Mouse (Mus musculus) right cerebral cortex, postnatal 36 days (tissue): ENCODE results near the gene Slco3a1.

Source experiments
- DNase-seq, 2 experiments: peaks; one replicate each; pipeline ENCODE4 v3.0.0; 2022; ENCODE audit warnings: low spot score in 2 of 2, mixed read lengths in 1 of 2

Gene Slco3a1

DNA sequence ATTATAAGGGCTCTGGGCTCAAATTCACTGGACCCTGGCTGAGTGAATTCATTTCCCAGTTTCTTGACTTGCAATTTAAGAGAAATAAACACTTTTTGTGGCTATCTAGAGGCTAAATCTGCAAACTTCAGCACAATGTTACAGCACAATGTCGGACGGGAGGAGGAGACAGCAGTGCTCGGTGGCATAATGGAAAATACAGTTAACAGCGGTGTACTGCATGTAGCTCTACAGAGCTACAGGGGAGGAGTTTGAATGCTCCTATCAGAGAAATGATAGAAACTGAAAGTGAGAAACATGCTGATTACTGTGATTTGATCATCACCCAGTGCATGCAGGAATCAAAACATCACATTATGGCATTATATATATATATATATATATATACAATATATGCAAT lies 68.5 kb downstream of the Slco3a1 start:
- DNase-seq: no peak

DNA sequence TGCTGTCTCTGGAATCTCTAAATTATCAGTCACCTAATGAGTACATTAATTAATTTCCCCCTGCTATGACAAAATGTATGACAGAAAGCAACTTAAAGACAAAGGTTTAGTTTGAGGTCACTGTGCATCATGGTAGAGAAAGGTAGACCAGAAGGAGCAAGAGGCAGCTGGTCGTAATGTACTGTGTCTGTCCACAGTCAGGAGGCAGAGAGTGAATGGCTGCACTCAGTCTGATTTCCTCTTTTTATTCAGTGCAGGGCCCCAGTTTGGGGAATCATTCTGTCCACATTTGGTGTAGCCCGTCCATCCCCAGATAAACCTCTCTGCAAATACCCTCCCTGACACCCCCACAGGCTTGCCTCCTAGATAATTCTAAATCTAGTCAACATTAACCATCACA lies 68.9 kb downstream of the Slco3a1 start:
- DNase-seq: no peak

DNA sequence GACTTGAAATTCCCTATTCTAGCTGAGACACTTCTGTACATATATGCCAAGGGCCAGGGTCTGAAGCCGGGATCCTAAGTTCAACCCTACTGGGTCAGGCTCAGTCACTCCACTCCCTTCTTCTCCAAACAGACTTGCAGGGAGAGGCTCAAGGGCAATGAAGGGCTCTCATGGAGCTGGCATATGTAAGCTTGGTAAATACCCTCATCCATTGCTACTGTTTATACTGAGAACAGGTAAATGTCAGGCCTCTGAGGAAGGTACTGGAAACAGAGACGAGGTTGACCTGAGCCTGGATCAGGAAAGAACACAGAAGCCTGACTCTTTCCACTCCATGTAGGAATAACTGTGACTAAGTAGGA lies 70.6 kb downstream of the Slco3a1 start:
- DNase-seq: no peak

DNA sequence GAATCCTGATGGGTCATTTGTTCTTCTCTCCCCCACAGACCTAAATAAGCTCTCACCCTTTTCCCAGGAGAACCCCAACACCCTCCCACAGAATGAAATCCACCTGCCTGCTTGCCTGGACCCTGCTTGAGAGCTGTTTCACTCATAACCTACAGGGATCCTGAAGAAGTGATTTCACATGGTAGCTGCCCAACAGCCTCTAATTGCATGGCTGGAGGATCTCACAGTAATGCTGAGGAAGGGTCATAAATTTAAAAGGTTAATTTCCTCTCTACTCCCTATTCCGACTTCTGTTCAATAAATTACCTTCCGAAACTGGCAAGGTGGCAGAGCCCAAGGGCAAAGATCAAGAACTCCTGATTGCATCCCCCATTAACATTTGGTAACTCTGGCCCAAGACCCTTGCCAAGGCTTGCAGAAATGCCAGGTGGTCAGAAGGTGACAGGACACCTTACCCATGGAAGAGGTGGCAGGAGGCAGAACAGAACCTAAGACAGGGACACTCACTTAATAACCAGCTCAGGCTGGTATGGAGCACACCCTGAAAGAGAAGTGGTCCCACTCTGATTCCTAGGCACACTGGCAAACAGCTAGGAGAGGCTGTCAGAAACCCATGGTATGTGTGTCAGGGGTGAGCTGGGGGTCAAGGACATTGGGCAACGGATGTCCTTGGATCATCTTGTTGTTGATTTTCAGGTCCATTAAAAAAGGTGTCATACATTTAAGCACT lies 71.1 kb downstream of the Slco3a1 start:
- no peak for DNase-seq

DNA sequence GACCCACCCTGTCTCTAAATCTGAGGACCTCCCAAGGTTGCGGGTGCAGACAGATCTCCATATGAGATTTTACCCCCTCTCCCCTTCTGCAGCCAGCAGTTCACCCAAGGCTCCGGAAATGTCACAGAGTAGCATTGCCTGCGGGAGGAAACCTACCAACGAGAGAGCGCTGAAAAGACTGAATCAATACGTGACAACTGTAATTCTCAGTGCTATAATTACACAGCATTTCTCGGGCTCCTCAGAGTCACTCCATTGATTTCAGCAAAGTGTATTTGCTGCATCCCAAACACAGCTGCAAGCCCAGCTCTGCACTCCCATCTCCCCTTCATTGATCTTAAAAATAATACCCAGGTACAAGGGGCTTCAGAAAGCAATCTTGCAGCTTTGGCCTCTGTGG lies 82.8 kb downstream of the Slco3a1 start:
- DNase-seq: no peak

DNA sequence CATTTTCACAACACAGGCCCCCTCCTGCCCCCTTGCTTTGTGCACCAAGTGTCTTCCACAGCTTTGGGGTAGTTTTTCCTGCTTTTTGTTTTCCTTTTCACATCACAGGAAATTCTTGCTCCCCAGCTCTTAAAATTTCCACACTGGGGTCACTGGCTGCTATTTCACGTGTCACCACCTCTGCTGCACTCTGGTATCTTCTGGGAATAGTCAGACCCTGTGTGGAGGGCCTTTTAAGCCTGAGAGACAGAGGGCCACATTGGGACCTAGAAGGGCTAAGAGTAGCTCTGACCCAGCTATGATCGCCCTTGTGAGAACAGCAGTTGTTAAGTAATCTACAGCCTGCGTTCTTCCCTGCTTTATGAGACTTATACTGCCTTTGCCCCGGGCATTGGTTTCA lies 87.7 kb downstream of the Slco3a1 start:
- no peak for DNase-seq

DNA sequence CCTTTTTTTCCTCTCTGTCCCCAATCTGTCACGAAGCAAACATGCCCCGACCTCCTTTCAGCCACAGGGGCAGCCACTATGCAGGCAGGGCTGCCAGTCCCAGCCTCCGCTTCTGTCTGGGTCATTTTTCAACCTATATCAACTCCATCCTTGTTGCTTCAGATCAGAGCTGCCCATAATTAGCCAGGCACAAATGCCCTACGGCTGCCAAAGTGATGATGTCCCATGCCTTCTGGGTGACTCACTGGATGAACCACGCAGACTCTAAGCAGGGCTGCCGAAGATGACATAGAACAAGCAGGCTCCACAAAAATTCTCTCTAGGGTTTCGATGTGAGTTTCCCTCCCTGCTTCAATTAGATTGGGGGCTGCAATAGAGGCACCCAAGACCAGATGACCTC lies 89.9 kb downstream of the Slco3a1 start:
- DNase-seq: no peak

DNA sequence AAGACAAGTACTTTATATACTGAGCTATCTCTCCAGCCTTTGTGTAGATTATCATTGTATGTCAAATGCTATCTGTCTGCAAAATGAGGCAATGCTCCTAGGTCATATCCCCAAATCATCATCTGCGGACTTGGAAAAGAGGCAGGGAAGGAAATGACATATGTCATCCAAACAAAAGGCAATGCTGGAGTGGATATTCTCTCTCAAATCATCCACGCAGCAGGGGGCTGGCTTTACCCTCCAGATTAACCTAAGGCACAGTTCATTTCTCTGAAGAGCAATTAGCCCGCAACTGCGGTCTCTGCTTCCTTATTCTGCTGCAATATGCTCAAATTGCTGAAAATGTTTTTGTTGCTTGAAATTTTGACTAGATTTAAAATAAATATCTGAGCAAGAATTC lies 92.1 kb downstream of the Slco3a1 start:
- DNase-seq: no peak

DNA sequence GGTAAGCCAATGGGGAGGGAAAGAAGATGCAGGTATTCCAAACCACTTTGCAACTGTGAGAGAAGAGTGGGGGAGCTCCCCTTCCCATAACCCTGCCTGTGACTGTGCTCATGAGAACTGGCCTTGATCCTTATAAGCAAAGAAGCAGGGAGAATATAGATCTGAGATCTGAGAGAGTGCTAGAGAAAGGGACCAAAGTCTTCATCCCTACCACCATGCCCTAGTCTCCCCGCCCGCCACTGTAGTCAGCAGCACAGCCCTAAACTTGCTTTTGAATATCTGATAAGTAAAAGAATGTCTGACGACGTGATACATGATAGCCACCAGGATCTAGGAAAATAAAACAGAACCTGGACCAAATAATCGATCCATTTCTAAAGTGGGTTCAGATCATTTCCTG lies 92.8 kb downstream of the Slco3a1 start:
- DNase-seq: no peak

DNA sequence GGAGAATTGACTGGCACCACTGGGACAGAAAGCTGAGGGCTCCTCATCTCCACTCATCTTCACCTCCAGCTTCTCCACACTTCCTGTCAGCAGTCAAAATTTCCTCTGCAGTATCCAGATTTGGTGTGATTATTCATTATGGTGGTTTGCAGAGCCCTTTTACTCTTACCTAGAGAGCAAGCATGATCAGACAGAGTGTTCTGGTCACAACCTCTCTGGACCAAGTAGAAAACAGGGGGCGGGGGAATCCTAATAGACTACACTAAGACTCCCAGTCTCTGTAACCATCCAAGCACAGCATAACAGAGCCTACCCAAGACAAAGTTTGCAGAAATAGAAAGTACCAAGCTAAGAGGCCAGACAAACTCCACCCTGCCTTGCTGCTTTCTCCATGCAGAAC lies 93.4 kb downstream of the Slco3a1 start:
- DNase-seq: no peak

DNA sequence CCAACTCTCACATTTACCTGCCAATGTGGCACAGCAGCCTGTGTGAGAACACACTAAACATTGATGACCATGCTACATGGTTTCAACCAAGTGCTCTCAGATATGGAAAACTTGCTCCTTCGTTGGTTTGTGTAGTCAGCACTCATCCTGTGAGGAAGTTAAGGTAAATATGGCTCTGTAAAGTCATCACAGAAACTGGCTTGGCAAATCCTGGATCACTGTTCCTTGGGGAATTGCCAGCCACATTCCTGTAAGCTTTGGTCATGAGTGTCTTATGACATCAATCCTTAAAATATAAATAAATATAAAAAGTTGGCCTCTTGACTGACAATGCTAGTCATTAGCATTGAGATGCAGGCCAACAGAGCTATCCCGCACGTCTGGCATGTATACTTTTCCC lies 94.8 kb downstream of the Slco3a1 start:
- DNase-seq: no peak

DNA sequence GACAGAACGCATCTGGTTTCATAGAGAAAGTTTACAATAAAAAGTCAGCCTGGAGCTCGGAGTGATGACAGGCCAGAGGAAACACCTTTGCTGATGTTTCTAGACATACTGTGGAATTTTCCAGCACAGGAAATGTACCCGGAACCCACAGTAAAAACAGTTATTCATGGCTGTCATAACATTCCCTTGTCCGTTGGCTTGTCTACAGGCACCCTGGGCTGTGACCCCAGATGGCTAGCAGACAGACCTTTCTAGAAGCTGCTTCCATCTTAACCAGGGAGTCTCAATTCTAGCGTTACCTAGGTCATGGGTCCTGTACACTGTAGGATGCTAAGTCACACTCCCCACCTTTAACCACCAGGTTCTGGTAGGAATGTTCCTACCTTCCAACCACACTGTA lies 95.3 kb downstream of the Slco3a1 start:
- DNase-seq: no peak

DNA sequence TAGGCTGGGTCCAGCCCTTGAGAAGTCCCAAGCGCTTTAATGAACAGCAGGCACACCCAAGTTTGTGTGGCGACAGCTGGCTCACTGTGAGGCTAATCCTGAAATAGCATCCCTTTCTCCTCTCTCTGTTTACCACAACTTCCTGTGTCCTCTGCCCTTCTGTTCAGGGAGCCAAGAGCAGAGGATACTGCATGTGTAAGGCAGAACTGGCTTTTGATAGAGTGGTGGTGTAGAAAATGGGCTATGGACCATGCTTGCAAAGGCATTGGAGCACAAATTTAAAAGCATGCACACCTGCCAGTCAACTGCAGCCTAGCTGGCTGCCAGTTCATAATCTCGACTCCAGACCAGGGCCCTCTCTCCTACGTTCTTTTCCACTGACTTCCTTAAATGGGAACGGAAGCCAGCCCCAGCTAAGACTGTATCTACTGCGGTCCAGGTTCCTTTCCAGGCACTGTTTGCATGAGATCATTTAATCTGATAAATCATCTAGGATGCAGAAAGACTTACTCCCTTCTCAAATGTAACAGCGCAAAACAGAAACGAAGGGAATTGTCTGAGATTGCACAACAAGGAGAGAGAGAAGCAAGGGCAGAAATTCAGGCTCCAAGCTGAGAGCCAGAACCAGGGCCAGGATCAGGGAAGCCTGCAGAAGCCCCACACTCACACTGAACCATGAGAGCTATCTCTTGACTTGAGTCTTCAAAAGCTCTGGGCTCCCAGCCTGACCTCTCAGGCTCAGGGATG lies 95.9 kb downstream of the Slco3a1 start:
- DNase-seq: no peak

DNA sequence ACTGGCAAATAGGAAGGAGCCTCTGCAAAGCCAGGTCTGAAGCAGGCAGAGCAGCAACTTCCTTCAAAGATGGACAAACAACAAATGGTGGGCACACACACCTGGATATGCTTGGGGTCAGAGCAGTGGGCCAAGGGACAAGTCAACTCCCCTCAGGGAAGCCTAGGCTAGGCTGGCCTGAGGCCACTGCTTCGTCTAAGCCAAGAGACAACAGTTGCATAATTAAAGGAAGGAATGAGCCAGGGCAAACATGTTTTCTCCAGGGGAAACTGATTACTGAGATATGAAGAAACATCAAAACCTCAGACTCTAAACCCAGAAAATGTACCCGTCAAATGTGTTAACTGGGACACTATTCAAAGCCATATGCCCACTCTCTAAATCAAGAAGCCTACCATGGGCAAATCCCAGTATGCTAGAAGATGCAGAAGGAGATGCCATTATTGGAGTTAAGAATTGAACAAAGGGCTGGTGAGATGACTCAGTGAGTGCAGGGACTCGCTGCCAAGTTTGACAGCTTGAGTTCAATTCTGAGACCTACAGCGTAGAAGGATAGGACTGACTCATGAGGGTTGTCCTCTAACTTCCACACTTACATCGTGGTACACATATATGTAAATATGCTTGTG lies 97.1 kb downstream of the Slco3a1 start:
- DNase-seq: peak; percentile 27 to 49

DNA sequence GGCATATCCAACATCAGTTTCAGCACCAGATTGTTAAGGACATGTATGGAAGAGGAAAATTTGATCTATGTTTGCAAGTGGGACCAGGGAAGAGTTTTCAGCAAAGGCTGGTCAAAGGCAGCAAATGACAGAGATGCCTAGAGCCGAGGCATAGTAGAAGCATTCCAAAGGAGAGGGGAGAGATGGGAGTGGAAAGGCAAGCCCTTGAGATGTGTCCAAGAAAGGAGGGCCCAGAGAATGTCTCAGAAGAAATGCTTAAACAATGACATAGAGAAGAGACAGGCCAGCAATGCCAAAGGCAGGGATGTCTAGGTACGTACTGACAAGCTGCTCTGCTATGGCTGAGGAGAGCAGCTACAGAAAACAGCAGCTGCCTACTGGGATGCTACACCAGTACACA lies 97.8 kb downstream of the Slco3a1 start:
- no peak for DNase-seq

DNA sequence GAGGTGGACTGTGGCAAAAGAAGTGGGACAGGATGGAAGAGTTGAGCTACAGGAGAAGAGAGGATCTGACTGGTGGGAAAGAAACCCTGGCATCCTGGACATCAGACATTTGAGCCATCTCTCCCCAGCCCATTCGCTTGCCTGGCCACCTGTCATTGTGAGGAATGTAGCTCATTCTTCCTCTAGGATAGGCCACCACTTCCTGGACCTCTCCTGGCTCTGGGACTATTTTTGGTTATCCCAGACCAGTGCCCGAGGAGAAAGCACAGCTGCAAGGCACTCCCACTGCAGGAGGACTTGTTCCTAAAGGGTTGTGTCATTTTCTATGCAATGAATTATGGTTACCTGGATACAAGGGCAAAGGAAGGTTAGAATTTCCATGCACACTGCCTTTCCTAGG lies 103.5 kb downstream of the Slco3a1 start:
- DNase-seq: no peak

DNA sequence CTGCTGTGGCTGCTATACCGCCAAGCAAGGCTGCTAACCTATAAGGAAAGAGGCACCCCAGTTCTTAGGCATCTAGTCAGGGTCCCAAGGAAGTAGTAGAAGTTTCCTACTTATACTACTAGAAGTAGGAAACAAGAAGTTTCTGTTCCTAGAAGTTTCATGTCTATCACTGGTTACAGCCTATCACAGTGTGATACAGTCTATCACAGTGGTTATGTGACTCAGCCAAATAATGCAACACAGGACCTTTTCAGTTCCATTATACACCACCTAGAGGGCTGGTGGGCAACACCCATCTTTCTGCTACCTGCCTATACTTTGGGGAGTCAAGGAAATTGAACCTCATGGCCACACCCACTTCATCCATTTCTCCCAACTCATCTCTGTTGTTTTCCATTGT lies 104.8 kb downstream of the Slco3a1 start:
- no peak for DNase-seq

DNA sequence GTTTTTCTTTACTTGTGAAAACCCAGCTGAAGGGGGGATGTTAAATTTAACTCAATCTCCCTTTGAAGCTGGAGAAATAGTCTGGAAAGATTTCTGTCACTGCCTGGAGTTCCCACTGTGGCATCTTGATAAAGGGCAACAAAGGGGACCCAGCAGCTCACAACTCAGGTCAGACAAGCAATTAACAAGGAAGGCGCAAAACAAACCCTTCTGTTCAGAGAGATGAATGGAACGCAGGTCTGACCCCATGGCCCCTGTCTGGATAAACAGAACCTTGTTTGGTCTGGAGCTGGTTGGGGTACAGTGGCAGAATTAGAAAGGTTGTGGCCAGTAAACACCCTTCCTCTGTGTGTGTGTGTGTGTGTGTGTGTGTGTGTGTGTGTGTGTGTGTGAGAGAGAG lies 106.8 kb downstream of the Slco3a1 start:
- no peak for DNase-seq

DNA sequence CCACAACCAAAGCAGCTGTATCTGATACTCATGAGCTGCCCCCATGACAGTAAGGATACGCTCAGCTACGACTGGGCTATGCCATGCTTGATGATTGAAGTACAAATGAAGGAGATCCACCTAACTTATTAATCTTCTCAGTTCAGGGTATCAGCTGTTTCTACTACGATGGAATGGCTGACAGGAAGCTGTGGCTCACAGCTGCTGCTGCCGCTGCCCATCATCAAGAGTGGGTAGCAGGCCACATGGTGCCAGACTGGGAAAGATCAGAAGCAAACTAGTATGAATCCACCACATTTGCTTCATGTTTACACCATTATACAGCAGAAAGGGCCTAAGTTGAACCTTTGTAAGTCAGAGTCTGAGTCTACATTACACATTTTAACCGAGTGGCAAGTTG lies 109.4 kb downstream of the Slco3a1 start:
- no peak for DNase-seq

DNA sequence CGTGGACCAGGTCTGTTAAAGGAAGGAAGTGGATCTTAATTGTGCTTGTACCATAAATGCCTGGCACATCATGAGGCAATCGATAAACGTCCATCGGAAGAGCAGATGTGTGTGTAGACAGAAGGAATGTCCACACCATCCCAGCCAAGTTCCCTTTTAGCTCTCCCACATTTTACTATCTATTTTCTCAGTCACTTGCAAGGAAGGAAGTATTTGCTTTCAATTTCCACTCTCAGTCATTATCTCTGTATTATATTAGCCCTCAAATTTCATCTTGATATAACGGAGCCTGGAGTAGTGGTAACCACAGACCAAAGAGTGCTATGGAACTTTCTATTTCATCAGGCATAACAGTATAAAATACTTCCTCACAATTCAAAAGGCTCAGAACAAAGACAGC lies 112.2 kb downstream of the Slco3a1 start:
- DNase-seq: no peak

DNA sequence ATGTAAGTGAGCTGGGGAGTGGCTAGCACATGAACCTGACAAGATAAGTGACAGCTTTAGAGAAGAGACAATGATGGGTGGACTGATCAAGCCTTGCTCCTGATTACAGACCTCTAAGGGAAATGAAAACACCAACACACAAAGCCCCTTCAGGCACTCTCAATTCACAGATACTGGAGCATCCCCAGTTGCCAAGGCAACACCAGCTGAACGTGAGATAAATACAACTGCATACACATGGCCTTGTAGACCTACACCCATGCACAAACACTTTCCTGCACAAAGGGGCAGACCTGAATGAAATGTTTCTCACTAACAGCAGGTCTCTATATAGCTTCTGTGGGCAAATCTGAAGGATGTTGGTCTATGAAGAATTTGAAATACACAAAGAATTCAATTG lies 117.0 kb downstream of the Slco3a1 start:
- no peak for DNase-seq

DNA sequence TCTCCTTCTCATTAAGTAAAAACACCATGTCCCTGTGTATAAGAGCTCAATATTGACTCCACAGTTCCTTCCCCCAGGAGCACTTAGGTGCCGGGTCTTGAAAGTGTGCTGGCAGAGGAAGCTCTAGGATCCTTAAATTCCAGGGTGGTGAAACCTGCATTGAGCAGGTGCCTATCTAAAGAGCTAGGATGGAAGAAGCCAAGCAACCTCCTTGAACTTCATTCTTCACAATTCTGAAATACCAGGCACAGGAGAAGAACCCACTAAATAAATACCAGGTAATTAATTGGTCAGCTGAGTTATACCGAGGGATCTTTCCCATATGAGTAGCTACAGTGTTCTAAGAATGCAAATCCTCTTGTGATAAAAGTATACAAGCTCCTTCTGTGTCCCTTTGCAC lies 117.9 kb downstream of the Slco3a1 start:
- DNase-seq: no peak

DNA sequence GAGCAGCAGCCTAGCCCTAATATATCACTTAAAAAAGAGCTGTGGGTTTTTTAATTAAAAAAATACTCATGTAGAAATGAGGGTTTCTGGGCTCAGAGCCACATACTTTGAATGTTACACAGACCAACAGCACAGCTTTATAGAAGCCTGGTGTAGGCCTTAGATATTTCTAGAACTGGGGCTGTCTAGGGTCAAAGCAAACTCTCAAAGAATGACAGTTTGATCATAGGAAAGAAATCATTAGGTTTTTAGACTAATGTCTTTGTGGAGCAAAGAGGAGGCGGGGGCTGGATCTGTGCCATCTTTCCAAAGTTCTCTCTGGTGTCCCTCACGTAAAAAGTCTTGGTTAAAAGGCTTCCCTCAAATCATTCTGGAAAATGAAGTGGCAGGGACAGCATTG lies 121.6 kb downstream of the Slco3a1 start:
- no peak for DNase-seq
